Mouse (Mus musculus): ENCODE results near the gene Olfr1356.
"Not testable (repeated sequence)": the region's sequence is repeated elsewhere in the genome, so short reads cannot be mapped to it uniquely, and the experiment has no call there.

Olfr1356 gene

DNA sequence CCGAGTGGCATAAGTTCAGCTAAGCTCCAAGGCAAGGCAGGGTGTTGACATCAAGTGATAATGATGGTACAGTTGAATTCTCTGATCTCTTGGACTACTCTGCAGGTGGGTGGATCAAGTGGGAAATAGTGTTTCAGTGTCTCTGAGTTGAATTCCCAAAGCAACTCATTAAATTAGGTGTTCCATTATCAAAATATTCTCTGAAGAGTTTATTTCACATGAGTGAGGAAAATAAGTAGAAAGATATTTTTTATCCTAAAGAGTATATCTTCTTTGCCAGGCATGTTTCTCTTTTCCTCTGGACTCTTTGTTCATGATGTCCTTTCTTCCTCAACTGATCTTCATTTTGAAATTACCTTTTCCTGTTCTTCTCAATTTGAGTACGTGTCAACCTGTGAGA, at the start of gene Olfr1356:
Olfr1356 (minus strand) TSS at position 101 of the 400 bp plus-strand sequence.
- DNase-seq (ENCODE audit: low read depth): no peak

DNA sequence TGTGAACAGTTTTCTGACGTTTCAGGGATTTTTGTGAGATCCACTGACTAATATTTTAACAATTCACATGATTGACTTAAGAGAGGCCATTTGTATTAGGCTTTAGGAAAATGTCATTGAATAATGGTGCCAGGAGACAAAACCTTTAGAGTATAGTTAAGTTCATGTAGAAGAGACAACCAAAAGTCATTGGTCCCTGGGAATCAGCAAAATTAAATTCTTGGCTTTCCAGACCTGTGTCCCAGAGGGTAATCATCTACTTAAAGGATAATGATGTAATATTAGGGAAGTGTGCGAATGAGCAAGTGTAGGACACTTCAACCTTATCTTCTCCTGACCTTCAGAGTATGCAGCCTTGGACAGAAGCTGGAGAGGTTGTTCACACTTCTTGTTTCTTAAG, 23.3 kb upstream of the Olfr1356 start, which contains the start of gene Olfr1355:
Olfr1355 (plus strand) TSS at position 301 of the 400 bp plus-strand sequence.
- no peak for DNase-seq (ENCODE audit: low read depth)

DNA sequence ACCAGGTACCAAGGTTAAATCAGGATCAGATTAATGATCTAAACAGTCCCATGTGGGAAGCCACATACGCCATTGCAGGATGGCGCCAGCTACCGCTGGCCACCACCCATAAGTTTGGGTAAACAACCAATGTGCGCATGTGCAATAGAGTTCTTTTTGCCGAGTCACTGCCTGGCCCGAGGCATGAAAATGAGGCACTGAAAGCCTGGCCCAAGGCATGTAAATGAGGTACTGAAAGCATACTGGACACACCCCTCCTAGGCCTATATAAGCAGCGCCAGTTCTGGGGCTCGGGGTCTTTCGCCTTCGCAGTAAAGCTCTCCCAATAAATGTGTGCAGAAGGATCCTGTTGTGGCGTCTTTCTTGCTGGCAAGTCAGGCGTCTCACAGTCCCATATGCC, 11.5 kb downstream of the Olfr1356 start:
- DNase-seq (ENCODE audit: low read depth): not testable (repeated sequence)

DNA sequence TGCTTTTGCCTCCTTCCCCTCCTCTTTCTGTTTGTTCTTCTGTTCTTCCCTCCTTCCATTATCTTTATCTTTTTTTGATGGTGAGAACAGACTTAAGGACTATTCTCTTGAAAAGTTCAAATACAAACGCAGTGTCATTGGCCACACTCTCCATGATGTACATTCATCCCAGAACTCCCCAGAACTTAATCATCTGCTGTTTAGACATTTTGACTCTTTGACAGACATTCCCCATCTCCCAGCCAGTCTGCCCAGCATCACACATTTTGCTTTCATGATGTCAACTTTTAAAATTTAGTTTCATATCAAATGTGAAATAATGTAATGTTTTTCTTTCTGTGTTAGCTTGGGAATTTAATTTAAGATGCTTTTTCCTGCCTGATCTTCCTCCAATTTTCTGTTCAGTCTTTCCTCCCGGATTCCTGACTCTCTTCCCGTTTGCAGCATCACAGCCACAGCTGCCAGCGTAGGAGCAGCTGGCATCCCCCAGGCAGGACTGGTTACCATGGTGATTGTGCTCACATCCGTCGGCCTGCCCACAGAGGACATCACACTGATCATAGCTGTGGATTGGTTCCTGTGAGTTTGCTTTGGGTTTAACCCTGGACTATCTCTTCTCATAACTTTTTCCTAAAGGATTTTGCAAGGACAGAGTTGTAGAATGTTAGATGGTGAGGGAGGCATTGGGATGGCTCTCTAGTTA, 39.5 kb downstream of the Olfr1356 start:
- DNase-seq (ENCODE audit: low read depth): no peak

DNA sequence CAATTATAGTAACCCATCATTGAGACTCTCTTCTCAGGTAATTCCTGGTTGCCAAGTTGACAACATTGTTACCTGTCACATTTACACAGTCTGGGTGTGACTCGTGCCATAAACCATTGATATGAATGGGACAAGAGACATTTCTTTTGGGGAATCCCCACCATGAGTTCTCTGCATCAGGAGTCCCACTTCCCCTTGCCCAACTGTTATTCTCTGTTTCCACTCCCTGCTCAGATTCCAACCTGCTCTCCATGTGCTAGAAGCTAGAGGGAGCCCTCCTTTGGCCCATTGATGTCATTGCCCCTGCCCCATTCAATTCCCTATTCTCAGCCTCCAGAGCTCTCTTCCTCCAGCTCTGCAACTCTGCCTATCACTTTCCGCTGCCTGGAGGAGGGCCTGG, 50.5 kb downstream of the Olfr1356 start:
- DNase-seq (ENCODE audit: low read depth): no peak

Data from c-Kit-positive CD71-positive TER-119-negative erythroid progenitor cells, embryonic 14.5 days (primary cell).